Mouse (Mus musculus): ENCODE data around the gene Gpc6. TPM values are rescaled to one million over a fixed set of nuclear protein-coding genes. Genes with fewer than 3 reads are reported as not detected.

Gene Gpc6
- polyA plus RNA-seq, 1 experiment from 2014 or later, result 57.9 TPM

- 0 out of 2 replicates have a peak, but pooled peaks cover 10% of the 10 kb centered on the region for H3K4me1 ChIP-seq (replicated peaks; ENCODE audit: control insufficient read depth, insufficient read depth, low read length)
- H3K4me3 ChIP-seq (ENCODE audit: low read depth, low read length), result no peak overlapping the region
- H3K36me3 ChIP-seq (ENCODE audit: control insufficient read depth, insufficient read depth, low read length), result no peaks in the 10 kb centered on the region
- no peaks in the 10 kb centered on the region for H3K27me3 ChIP-seq (replicated peaks; ENCODE audit: control insufficient read depth, insufficient read depth, low read length)
- no peak overlapping the region for H3K9ac ChIP-seq (ENCODE audit: low read length)
- 95% methylated on average over 4 of the region's 4 CpGs for WGBS
- no peak overlapping the region for H3K27ac ChIP-seq (ENCODE audit: low read depth)
- no peak overlapping the region for H3K4me2 ChIP-seq (ENCODE audit: low read length)
- ATAC-seq (replicated peaks; ENCODE audit: low FRiP score, low TSS enrichment, low read depth), result no peak
- H3K9me3 ChIP-seq (ENCODE audit: control insufficient read depth, low read length), result no peaks in the 10 kb centered on the region
- no peak for DNase-seq (ENCODE audit: low spot score)
Measured at GRCm38 (mm10) chr14:117650141-117650540, 725.0 kb downstream of the Gpc6 start.

DNA sequence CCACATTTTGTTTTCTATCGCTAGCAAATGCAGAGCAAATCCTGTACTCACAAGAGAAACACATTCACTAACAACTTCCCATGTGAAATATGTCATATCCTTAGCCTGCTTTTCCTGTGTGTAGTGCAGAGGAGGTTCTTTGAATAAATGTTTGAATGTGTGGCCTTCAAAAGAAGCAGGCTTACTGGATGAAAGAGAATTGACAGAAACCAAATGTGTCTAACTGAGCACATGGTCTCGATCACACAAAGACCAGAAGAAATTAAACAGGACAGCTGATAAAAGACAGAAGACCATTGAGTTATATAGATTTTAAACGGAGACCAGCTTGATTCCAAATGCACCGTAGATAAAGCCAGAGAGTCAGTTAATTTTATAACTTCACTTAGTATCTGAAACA is 726.2 kb downstream of the Gpc6 start:
- H3K27me3 ChIP-seq (replicated peaks; ENCODE audit: control insufficient read depth, insufficient read depth, low read length), result no peaks in the 10 kb centered on the region
- H3K4me2 ChIP-seq (ENCODE audit: low read length), result no peak overlapping the region
- ATAC-seq (replicated peaks; ENCODE audit: low FRiP score, low TSS enrichment, low read depth) (peak; percentile 50; the same call in 1 of the 2 replicates), DNase-seq (ENCODE audit: low spot score) (no peak)
- H3K27ac ChIP-seq (ENCODE audit: low read depth), result 0 out of 2 replicates have a peak overlapping the region, but pooled peaks have one; percentile 2
- no peaks in the 10 kb centered on the region for H3K36me3 ChIP-seq (ENCODE audit: control insufficient read depth, insufficient read depth, low read length)
- 0 out of 2 replicates have a peak, but pooled peaks cover 10% of the 10 kb centered on the region for H3K4me1 ChIP-seq (replicated peaks; ENCODE audit: control insufficient read depth, insufficient read depth, low read length)
- H3K4me3 ChIP-seq (ENCODE audit: low read depth, low read length), result no peak overlapping the region
- no peaks in the 10 kb centered on the region for H3K9me3 ChIP-seq (ENCODE audit: control insufficient read depth, low read length)
- no peak overlapping the region for H3K9ac ChIP-seq (ENCODE audit: low read length)
- 15% methylated on average over 4 of the region's 4 CpGs for WGBS

- no peak overlapping the region for H3K4me2 ChIP-seq (ENCODE audit: low read length)
- no peaks in the 10 kb centered on the region for H3K36me3 ChIP-seq (ENCODE audit: control insufficient read depth, insufficient read depth, low read length)
- no peaks in the 10 kb centered on the region for H3K9me3 ChIP-seq (ENCODE audit: control insufficient read depth, low read length)
- H3K9ac ChIP-seq (ENCODE audit: low read length), result no peak overlapping the region
- H3K27me3 ChIP-seq (replicated peaks; ENCODE audit: control insufficient read depth, insufficient read depth, low read length), result no peaks in the 10 kb centered on the region
- no peak overlapping the region for H3K27ac ChIP-seq (ENCODE audit: low read depth)
- 34% methylated on average over 2 of the region's 2 CpGs for WGBS
- DNase-seq (ENCODE audit: low spot score) (no peak), ATAC-seq (replicated peaks; ENCODE audit: low FRiP score, low TSS enrichment, low read depth) (no peak)
- 0 out of 2 replicates have a peak, but pooled peaks cover 10% of the 10 kb centered on the region for H3K4me1 ChIP-seq (replicated peaks; ENCODE audit: control insufficient read depth, insufficient read depth, low read length)
- H3K4me3 ChIP-seq (ENCODE audit: low read depth, low read length), result no peak overlapping the region
Measured at GRCm38 (mm10) chr14:117651938-117652337, 726.8 kb downstream of the Gpc6 start.

DNA sequence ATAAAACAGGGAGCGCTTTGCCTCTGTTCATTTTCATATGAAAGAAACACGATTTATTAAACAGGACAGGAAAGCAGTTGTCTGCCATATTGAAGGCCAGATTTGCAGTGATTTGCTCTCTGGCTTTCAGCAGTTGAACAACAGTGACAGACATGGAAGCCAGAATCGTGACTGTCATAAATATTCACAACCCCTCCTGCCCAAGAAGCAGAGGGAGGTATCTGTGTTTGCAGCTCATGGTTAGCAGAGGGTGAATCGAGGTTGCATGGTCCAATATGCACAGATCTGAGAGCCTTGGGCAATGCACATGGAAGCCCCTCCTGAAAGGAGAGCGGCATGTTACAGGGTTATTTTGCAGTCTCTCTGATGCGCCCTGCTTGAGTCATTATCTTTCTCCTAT is 730.3 kb downstream of the Gpc6 start:
- Histone ChIP-seq H3K4me2 (ENCODE audit: low read length) (no peak overlapping the region), H3K4me3 (ENCODE audit: low read depth, low read length) (no peak overlapping the region), H3K27me3 (replicated peaks; ENCODE audit: control insufficient read depth, insufficient read depth, low read length) (no peaks in the 10 kb centered on the region), H3K4me1 (replicated peaks; ENCODE audit: control insufficient read depth, insufficient read depth, low read length) (0 out of 2 replicates have a peak, but pooled peaks cover 10% of the 10 kb centered on the region), H3K27ac (ENCODE audit: low read depth) (no peak overlapping the region), H3K9ac (ENCODE audit: low read length) (no peak overlapping the region), H3K9me3 (ENCODE audit: control insufficient read depth, low read length) (no peaks in the 10 kb centered on the region), H3K36me3 (ENCODE audit: control insufficient read depth, insufficient read depth, low read length) (no peaks in the 10 kb centered on the region)
- DNase-seq (ENCODE audit: low spot score) (no peak), ATAC-seq (replicated peaks; ENCODE audit: low FRiP score, low TSS enrichment, low read depth) (no peak)
- 81% methylated on average over 6 of the region's 6 CpGs for WGBS

- Histone ChIP-seq H3K4me2 (ENCODE audit: low read length) (no peak overlapping the region), H3K9ac (ENCODE audit: low read length) (no peak overlapping the region), H3K4me3 (ENCODE audit: low read depth, low read length) (no peak overlapping the region), H3K9me3 (ENCODE audit: control insufficient read depth, low read length) (no peaks in the 10 kb centered on the region), H3K27me3 (replicated peaks; ENCODE audit: control insufficient read depth, insufficient read depth, low read length) (no peaks in the 10 kb centered on the region), H3K36me3 (ENCODE audit: control insufficient read depth, insufficient read depth, low read length) (no peaks in the 10 kb centered on the region), H3K27ac (ENCODE audit: low read depth) (no peak overlapping the region), H3K4me1 (replicated peaks; ENCODE audit: control insufficient read depth, insufficient read depth, low read length) (no peaks in the 10 kb centered on the region)
- ATAC-seq (replicated peaks; ENCODE audit: low FRiP score, low TSS enrichment, low read depth) (no peak), DNase-seq (ENCODE audit: low spot score) (no peak)
- 80% methylated on average over 8 of the region's 8 CpGs for WGBS
Measured at GRCm38 (mm10) chr14:117659198-117659761, 734.2 kb downstream of the Gpc6 start.

DNA sequence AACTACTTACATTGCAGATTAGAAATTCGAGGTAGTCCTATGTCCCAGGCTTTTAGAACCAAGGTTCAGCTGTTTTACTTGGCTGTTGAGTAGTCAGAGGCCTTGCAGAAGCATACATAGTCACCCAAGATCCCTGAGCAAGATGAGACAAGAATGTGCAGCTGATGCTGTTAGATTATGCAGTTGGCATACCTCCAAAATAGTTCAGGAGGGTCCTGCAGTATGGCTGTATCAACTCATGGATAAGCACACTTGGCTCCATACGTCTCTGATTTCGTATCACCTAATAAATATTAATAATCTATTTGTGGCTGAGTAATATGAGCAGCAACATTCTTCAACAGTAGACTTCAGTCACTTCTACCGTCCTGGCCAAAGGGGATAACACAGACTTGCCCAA is 737.1 kb downstream of the Gpc6 start:
- Histone ChIP-seq H3K4me1 (replicated peaks; ENCODE audit: control insufficient read depth, insufficient read depth, low read length) (no peaks in the 10 kb centered on the region), H3K36me3 (ENCODE audit: control insufficient read depth, insufficient read depth, low read length) (no peaks in the 10 kb centered on the region), H3K9me3 (ENCODE audit: control insufficient read depth, low read length) (no peaks in the 10 kb centered on the region), H3K4me3 (ENCODE audit: low read depth, low read length) (no peak overlapping the region), H3K9ac (ENCODE audit: low read length) (no peak overlapping the region), H3K27me3 (replicated peaks; ENCODE audit: control insufficient read depth, insufficient read depth, low read length) (no peaks in the 10 kb centered on the region), H3K27ac (ENCODE audit: low read depth) (no peak overlapping the region), H3K4me2 (ENCODE audit: low read length) (no peak overlapping the region)
- WGBS, result 77% methylated on average over 4 of the region's 4 CpGs
- ATAC-seq (replicated peaks; ENCODE audit: low FRiP score, low TSS enrichment, low read depth) (no peak), DNase-seq (ENCODE audit: low spot score) (no peak)

DNA sequence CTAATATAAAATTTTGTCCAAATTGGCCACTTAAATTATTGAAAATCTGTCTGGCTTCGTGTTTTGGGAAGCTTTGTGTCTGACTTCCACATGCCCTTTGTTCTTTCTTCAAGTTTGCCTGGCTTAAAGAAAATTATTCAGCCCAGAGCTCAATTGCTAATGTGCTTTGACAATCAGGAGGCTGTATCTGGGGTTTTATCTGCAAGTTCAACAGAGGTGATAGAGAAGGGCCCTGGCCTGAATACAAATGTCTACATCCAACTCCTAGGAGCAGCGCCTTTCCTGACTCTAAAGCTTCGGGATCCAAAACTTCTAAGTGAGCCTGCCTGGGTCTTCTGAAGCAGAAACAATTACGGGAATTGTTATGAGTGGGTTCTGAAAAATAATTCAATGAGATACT is 739.7 kb downstream of the Gpc6 start:
- H3K27ac ChIP-seq (ENCODE audit: low read depth), result no peak overlapping the region
- H3K9me3 ChIP-seq (ENCODE audit: control insufficient read depth, low read length), result no peaks in the 10 kb centered on the region
- WGBS, result 69% methylated on average over 4 of the region's 4 CpGs
- DNase-seq (ENCODE audit: low spot score) (no peak), ATAC-seq (replicated peaks; ENCODE audit: low FRiP score, low TSS enrichment, low read depth) (no peak)
- no peak overlapping the region for H3K4me2 ChIP-seq (ENCODE audit: low read length)
- H3K4me3 ChIP-seq (ENCODE audit: low read depth, low read length), result no peak overlapping the region
- H3K9ac ChIP-seq (ENCODE audit: low read length), result no peak overlapping the region
- H3K36me3 ChIP-seq (ENCODE audit: control insufficient read depth, insufficient read depth, low read length), result no peaks in the 10 kb centered on the region
- H3K27me3 ChIP-seq (replicated peaks; ENCODE audit: control insufficient read depth, insufficient read depth, low read length), result no peaks in the 10 kb centered on the region
- no peaks in the 10 kb centered on the region for H3K4me1 ChIP-seq (replicated peaks; ENCODE audit: control insufficient read depth, insufficient read depth, low read length)

DNA sequence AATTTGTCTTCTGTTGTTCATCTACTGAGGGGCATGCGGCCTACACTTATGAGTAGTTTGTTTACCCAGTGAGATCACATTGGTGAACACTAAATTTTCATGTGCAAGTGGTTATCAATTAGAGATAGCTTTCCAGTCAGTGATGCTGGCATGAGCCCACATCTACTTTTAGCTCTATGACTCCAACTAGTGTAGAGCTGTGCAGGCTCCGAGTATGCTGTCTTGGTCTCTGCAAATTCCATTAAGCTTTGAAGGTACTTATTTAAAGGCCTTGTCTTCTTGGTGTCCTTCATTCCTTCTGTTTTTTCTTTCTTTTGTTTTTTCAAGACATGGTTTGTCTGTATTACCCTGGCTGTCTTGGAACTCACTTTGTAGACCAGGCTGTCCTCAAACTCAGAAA is 741.0 kb downstream of the Gpc6 start:
- 93% methylated on average over 2 of the region's 2 CpGs for WGBS
- no peak overlapping the region for H3K27ac ChIP-seq (ENCODE audit: low read depth)
- H3K9me3 ChIP-seq (ENCODE audit: control insufficient read depth, low read length), result no peaks in the 10 kb centered on the region
- H3K36me3 ChIP-seq (ENCODE audit: control insufficient read depth, insufficient read depth, low read length), result no peaks in the 10 kb centered on the region
- H3K4me2 ChIP-seq (ENCODE audit: low read length), result no peak overlapping the region
- no peak for ATAC-seq (replicated peaks; ENCODE audit: low FRiP score, low TSS enrichment, low read depth)
- no peak overlapping the region for H3K4me3 ChIP-seq (ENCODE audit: low read depth, low read length)
- no peak overlapping the region for H3K9ac ChIP-seq (ENCODE audit: low read length)
- H3K27me3 ChIP-seq (replicated peaks; ENCODE audit: control insufficient read depth, insufficient read depth, low read length), result no peaks in the 10 kb centered on the region
- DNase-seq (ENCODE audit: low spot score), result peak; percentile 16
- no peaks in the 10 kb centered on the region for H3K4me1 ChIP-seq (replicated peaks; ENCODE audit: control insufficient read depth, insufficient read depth, low read length)

GRCm38 (mm10) chr14:117673541-117673940 is 748.4 kb downstream of the Gpc6 start:
- no peak for ATAC-seq (replicated peaks; ENCODE audit: low FRiP score, low TSS enrichment, low read depth)
- no peak overlapping the region for H3K4me3 ChIP-seq (ENCODE audit: low read depth, low read length)
- H3K9me3 ChIP-seq (ENCODE audit: control insufficient read depth, low read length), result no peaks in the 10 kb centered on the region

More at GRCm38 (mm10) chr14:117673541-117673940, 748.4 kb downstream of the Gpc6 start:
- H3K27ac ChIP-seq (ENCODE audit: low read depth), result no peak overlapping the region
- no peaks in the 10 kb centered on the region for H3K4me1 ChIP-seq (replicated peaks; ENCODE audit: control insufficient read depth, insufficient read depth, low read length)
- H3K4me2 ChIP-seq (ENCODE audit: low read length), result no peak overlapping the region
- WGBS, result 85% methylated on average over 7 of the region's 7 CpGs
- H3K27me3 ChIP-seq (replicated peaks; ENCODE audit: control insufficient read depth, insufficient read depth, low read length), result no peaks in the 10 kb centered on the region
- no peaks in the 10 kb centered on the region for H3K36me3 ChIP-seq (ENCODE audit: control insufficient read depth, insufficient read depth, low read length)
- DNase-seq (ENCODE audit: low spot score), result no peak
- no peak overlapping the region for H3K9ac ChIP-seq (ENCODE audit: low read length)
